In genomic region chr5:146859246-146859645, GRCm38 (mm10) we compare ENCODE assay signal across 18 mouse cellular contexts. TPM values are rescaled to one million over a fixed set of nuclear protein-coding genes. Genes with fewer than 3 reads are reported as not detected.
DNase-seq lines count a peak whose midpoint lies in the region; ATAC-seq lines count a peak whose summit lies in the region.
"Had no signal": no experiment of that assay in that cellular context is flagged by ENCODE, and none has a peak within 500 bp of the region (broad histone marks: within the 10 kb centered on the region; RNA-seq: fewer than 3 reads in every experiment).

No protein-coding gene starts in this region.

- no peaks in the 10 kb centered on the region for H3K36me3 ChIP-seq in hindbrain, embryonic 15.5 days
- no peaks in the 10 kb centered on the region for H3K36me3 ChIP-seq in hindbrain, embryonic 10.5 days
- no peaks in the 10 kb centered on the region for H3K36me3 ChIP-seq in midbrain, embryonic 11.5 days (ENCODE audit: control insufficient read depth, insufficient read depth, low read length)
- H3K36me3 ChIP-seq in midbrain, embryonic 14.5 days (ENCODE audit: control insufficient read depth, insufficient read depth, low read length), result no peaks in the 10 kb centered on the region
- H3K36me3 ChIP-seq: embryonic facial prominence, embryonic 13.5 days; heart, embryonic 12.5 days; intestine, embryonic 15.5 days had no signal

- H3K27ac ChIP-seq in hindbrain, embryonic 15.5 days (replicated peaks), result no peak overlapping the region
- H3K27ac ChIP-seq in hindbrain, embryonic 10.5 days, result no peak overlapping the region
- no peak overlapping the region for H3K27ac ChIP-seq in midbrain, embryonic 11.5 days (ENCODE audit: low read depth, low read length)
- no peak overlapping the region for H3K27ac ChIP-seq in midbrain, embryonic 14.5 days (replicated peaks; ENCODE audit: low read depth, low read length)
- H3K27ac ChIP-seq: embryonic facial prominence, embryonic 13.5 days; forebrain, embryonic 13.5 days; heart, adult 2 months; intestine, embryonic 15.5 days had no signal

- H3K4me2 ChIP-seq in hindbrain, embryonic 15.5 days, result no peak overlapping the region
- H3K4me2 ChIP-seq in midbrain, embryonic 11.5 days, result no peak overlapping the region
- H3K4me2 ChIP-seq in midbrain, embryonic 14.5 days (ENCODE audit: low read length), result no peak overlapping the region
- H3K4me2 ChIP-seq: embryonic facial prominence, embryonic 13.5 days; forebrain, embryonic 13.5 days; heart, embryonic 12.5 days; intestine, embryonic 15.5 days had no signal

- no peaks in the 10 kb centered on the region for H3K9me3 ChIP-seq in hindbrain, embryonic 15.5 days
- H3K9me3 ChIP-seq in hindbrain, embryonic 10.5 days, result peaks cover 5% of the 10 kb centered on the region; the same call in 1 of the 2 replicates
- no peaks in the 10 kb centered on the region for H3K9me3 ChIP-seq in midbrain, embryonic 11.5 days (ENCODE audit: control insufficient read depth, low read length)
- no peaks in the 10 kb centered on the region for H3K9me3 ChIP-seq in midbrain, embryonic 14.5 days (ENCODE audit: control insufficient read depth, low read length)
- H3K9me3 ChIP-seq: embryonic facial prominence, embryonic 13.5 days; intestine, embryonic 15.5 days had no signal

- H3K4me3 ChIP-seq in hindbrain, embryonic 15.5 days, result no peak overlapping the region
- H3K4me3 ChIP-seq in hindbrain, embryonic 10.5 days, result no peak overlapping the region
- H3K4me3 ChIP-seq in midbrain, embryonic 11.5 days (ENCODE audit: low read depth, low read length), result no peak overlapping the region
- no peak overlapping the region for H3K4me3 ChIP-seq in midbrain, embryonic 14.5 days (replicated peaks; ENCODE audit: low read depth, low read length)
- H3K4me3 ChIP-seq: embryonic facial prominence, embryonic 13.5 days; forebrain, embryonic 13.5 days; heart, adult 2 months; heart, embryonic 12.5 days; intestine, embryonic 15.5 days had no signal

- 54% methylated on average over 8 of the region's 8 CpGs for WGBS in hindbrain, embryonic 15.5 days
- WGBS in hindbrain, embryonic 10.5 days, result 81% methylated on average over 8 of the region's 8 CpGs
- 85% methylated on average over 8 of the region's 8 CpGs for WGBS in midbrain, embryonic 11.5 days
- 70% methylated on average over 8 of the region's 8 CpGs for WGBS in midbrain, embryonic 14.5 days

- ATAC-seq in hindbrain, embryonic 15.5 days (ENCODE audit: low FRiP score, low read depth), result peak; percentile 47; the same call in 1 of the 2 replicates
- no peak for ATAC-seq in midbrain, embryonic 11.5 days (ENCODE audit: low FRiP score)
- ATAC-seq in midbrain, embryonic 14.5 days (ENCODE audit: low FRiP score, low TSS enrichment), result no peak
- no peak for ATAC-seq in activated CD4-positive, CD25-positive, alpha-beta regulatory T cell, adult 4 months
- ATAC-seq: forebrain, embryonic 13.5 days; intestine, embryonic 15.5 days had no signal

- H3K27me3 ChIP-seq in hindbrain, embryonic 15.5 days, result no peaks in the 10 kb centered on the region
- H3K27me3 ChIP-seq in hindbrain, embryonic 10.5 days (ENCODE audit: insufficient read depth, poor library complexity, severe bottlenecking), result no peaks in the 10 kb centered on the region
- no peaks in the 10 kb centered on the region for H3K27me3 ChIP-seq in midbrain, embryonic 11.5 days (ENCODE audit: control insufficient read depth, insufficient read depth, low read length)
- no peaks in the 10 kb centered on the region for H3K27me3 ChIP-seq in midbrain, embryonic 14.5 days (ENCODE audit: control insufficient read depth, insufficient read depth, low read length)
- H3K27me3 ChIP-seq: embryonic facial prominence, embryonic 13.5 days; forebrain, embryonic 13.5 days; heart, embryonic 12.5 days; intestine, embryonic 15.5 days had no signal

- DNase-seq in hindbrain, embryonic 10.5 days (ENCODE audit: low spot score), result no peak
- DNase-seq in midbrain, embryonic 11.5 days (ENCODE audit: low spot score, missing footprints), result peak; percentile 60
- DNase-seq in midbrain, embryonic 14.5 days, result no peak
- DNase-seq in retina, embryonic 14.5 days (ENCODE audit: low spot score), result peak; percentile 46
- DNase-seq: adrenal gland, adult 8-10 months; adrenal gland, postnatal 36 days; cerebellum, adult 11-12 months; cerebellum, adult 9-11 months; cerebellum, postnatal 36 days; gastrocnemius, postnatal 14 days; heart, adult 2 months; kidney, adult 18-20 months had no signal

- H3K4me1 ChIP-seq in hindbrain, embryonic 15.5 days (replicated peaks), result no peaks in the 10 kb centered on the region
- peaks cover 6% of the 10 kb centered on the region; the same call in 1 of the 2 replicates for H3K4me1 ChIP-seq in hindbrain, embryonic 10.5 days (replicated peaks)
- H3K4me1 ChIP-seq in midbrain, embryonic 11.5 days (ENCODE audit: control insufficient read depth, insufficient read depth, low read length), result no peaks in the 10 kb centered on the region
- H3K4me1 ChIP-seq in midbrain, embryonic 14.5 days (ENCODE audit: control insufficient read depth, insufficient read depth, low read length), result no peaks in the 10 kb centered on the region
- H3K4me1 ChIP-seq: embryonic facial prominence, embryonic 13.5 days; forebrain, embryonic 13.5 days; heart, embryonic 12.5 days; intestine, embryonic 15.5 days had no signal

- H3K9ac ChIP-seq in hindbrain, embryonic 15.5 days, result no peak overlapping the region
- H3K9ac ChIP-seq in midbrain, embryonic 11.5 days (ENCODE audit: low read length), result no peak overlapping the region
- no peak overlapping the region for H3K9ac ChIP-seq in midbrain, embryonic 14.5 days (replicated peaks; ENCODE audit: low read length)
- H3K9ac ChIP-seq: embryonic facial prominence, embryonic 13.5 days; forebrain, embryonic 13.5 days; heart, embryonic 12.5 days; intestine, embryonic 15.5 days had no signal

RNA-seq across cellular contexts. Expression of gene Rasl11a, which starts 14.4 kb away (rescaled TPM):
- 9.3 and 9.9 TPM in 2 replicates for polyA plus RNA-seq in hindbrain, embryonic 15.5 days (2015; fragmentation: Nextera tagmentation; extraction: Ambion mirVana)
- polyA plus RNA-seq in hindbrain, embryonic 10.5 days (2016; fragmentation: Nextera tagmentation; extraction: Ambion mirVana), result 21.9 and 33.7 TPM in 2 replicates
- polyA plus RNA-seq in midbrain, embryonic 11.5 days (2014; fragmentation: Nextera tagmentation; extraction: Ambion mirVana), result 23.2 and 28.4 TPM in 2 replicates
- polyA plus RNA-seq in midbrain, embryonic 14.5 days (2014; fragmentation: Nextera tagmentation; extraction: Ambion mirVana), result 6.9 and 8.2 TPM in 2 replicates
- 1 to 10 TPM; 2.1 to 6.0 TPM for polyA plus RNA-seq in activated CD4-positive, CD25-positive, alpha-beta regulatory T cell, adult 4 months (2017; shearing (Covaris generic))

RNA-seq across cellular contexts. Expression of gene Rpl21, which starts 26.6 kb away (rescaled TPM):
- polyA plus RNA-seq in hindbrain, embryonic 15.5 days (2015; fragmentation: Nextera tagmentation; extraction: Ambion mirVana), result 312 and 347 TPM in 2 replicates
- 464 and 510 TPM in 2 replicates for polyA plus RNA-seq in hindbrain, embryonic 10.5 days (2016; fragmentation: Nextera tagmentation; extraction: Ambion mirVana)
- 495 and 509 TPM in 2 replicates for polyA plus RNA-seq in midbrain, embryonic 11.5 days (2014; fragmentation: Nextera tagmentation; extraction: Ambion mirVana)
- polyA plus RNA-seq in midbrain, embryonic 14.5 days (2014; fragmentation: Nextera tagmentation; extraction: Ambion mirVana), result 410 and 413 TPM in 2 replicates
- polyA plus RNA-seq in activated CD4-positive, CD25-positive, alpha-beta regulatory T cell, adult 4 months (2017; shearing (Covaris generic)), result 1,000 to 10,000 TPM in 1 of 2 experiments, 100 to 1,000 TPM in 1; 720 to 1,295 TPM

Comparison
In these comparisons a context has a peak if more than half of its experiments do, and no peak if none do; other contexts are left out.
1. DNase-seq: peak in midbrain, embryonic 11.5 days (single experiment) and retina, embryonic 14.5 days (single experiment); none in hindbrain, embryonic 10.5 days (single experiment) and midbrain, embryonic 14.5 days (single experiment).